Mouse (Mus musculus): ENCODE results near the gene Limd2.

GRCm38 (mm10) chr11:106173228-106173627 is 12.6 kb upstream of the Limd2 start:
- TF ChIP-seq CTCF (IDR thresholded peaks at IDR 0.05; ENCODE audit: extremely low read depth, insufficient read depth, low read length): no peak
- no peak for TF ChIP-seq POLR2A (IDR thresholded peaks at IDR 0.05; ENCODE audit: extremely low read depth, insufficient read depth, low read length)
